Mouse (Mus musculus) lung, adult 2 months (tissue): ENCODE measurements around the gene Man2a1. TPM values are rescaled to one million over a fixed set of nuclear protein-coding genes. Genes with fewer than 3 reads are reported as not detected.

Experiments
- DNase-seq: peaks from one replicate; pipeline ENCODE4 v3.0.0; 2022
- H3K4me1 ChIP-seq: fragments of 200-500 bp; 2 replicates; pipeline ENCODE4 v1.6.1; 2011; ENCODE audit warnings: low read length; ENCODE audit not compliant: control insufficient read depth, insufficient read depth
- H3K4me3 ChIP-seq: fragments of 200-500 bp; replicated peaks from 2 replicates; pipeline ENCODE3; 2011; ENCODE audit warnings: low read depth, mild to moderate bottlenecking, control low read depth, low read length; ENCODE audit errors: extremely low read depth
- CTCF ChIP-seq: fragments of 200-500 bp; IDR thresholded peaks from 2 replicates; pipeline ENCODE4 v1.5.1; 2011; ENCODE audit warnings: mild to moderate bottlenecking, low read length, control low read depth; ENCODE audit not compliant: insufficient read depth
- POLR2A ChIP-seq: fragments of 200-500 bp; IDR thresholded peaks from 2 replicates; pipeline ENCODE4 v1.6.1; 2011; ENCODE audit warnings: low read depth, mild to moderate bottlenecking, control low read depth, low read length, borderline replicate concordance; ENCODE audit errors: extremely low read depth
- WGBS: fragments of 180-500 bp; shearing (Covaris S2); methylation state at CpG from one replicate; pipeline ENCODE4 v1.1.7; 2018; 5-methylcytosine and 5-hydroxymethylcytosine counted together
- polyA plus RNA-seq: library from polyadenylated mRNA; depleted of rRNA; stranded (reverse); fragments of >200 nt; gene quantifications from 2 replicates; pipeline ENCODE4 v1.2.3, GENCODE M21; 2012; rRNA removed

Gene Man2a1
- polyA plus RNA-seq: 15.3 and 16.9 TPM in 2 replicates

DNA sequence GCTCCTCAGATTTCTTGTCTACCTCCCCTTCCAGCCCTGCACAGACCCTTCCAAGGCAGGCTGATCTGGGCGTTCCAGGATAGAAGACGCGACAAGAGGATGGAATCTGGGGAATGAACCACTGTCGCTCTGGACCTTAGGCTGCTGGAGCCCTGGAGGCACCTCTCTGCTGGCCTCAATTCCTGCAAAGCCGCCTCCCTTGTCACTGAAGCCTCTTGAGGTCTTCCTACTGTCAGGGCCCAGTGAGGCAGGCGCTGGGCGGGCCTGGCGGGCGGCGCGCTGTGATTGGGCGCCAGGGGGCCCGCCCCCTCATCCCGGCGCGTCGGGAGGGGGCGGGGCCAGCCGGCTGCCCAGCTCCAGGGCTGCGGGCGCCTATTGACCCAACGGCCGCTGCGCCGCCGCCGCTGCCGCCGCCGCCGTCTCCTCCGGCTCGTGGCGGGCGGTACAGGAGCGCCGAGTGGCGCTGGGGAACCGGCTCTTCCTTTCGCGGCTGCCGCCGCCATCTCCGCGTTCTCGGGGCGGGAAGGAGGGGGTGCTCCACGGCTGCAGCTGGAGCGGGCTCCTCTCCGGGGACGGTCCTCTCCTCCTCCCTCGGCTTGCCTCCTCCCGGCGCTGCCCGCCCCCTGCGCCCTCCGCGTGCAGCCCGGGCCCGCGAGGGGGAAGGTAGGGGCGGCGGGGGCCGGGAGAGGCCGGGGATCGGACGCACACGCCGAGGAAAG lies at the start of gene Man2a1:
Gene Man2a1, plus strand, starts transcription at position 365 of the 719 bp plus-strand sequence.
- H3K4me3 ChIP-seq: peak within 1 kb of the TSS; percentile 70
- H3K4me1 ChIP-seq: peaks cover 14% of the 10 kb centered on the region
- WGBS: under 1% methylated on average over 67 of the region's 69 CpGs
- TF ChIP-seq CTCF: no peak
- peak; percentile 79; the same call in 1 of the 2 replicates for TF ChIP-seq POLR2A
- DNase-seq: peak; percentile 87

GRCm38 (mm10) chr17:64553358-64553757 lies 47.2 kb upstream of the Man2a1 start:
- Histone ChIP-seq H3K4me1 (no peaks in the 10 kb centered on the region), H3K4me3 (no peak overlapping the region)
- WGBS: 84% methylated on average over 10 of the region's 10 CpGs
- no peak for TF ChIP-seq CTCF
- TF ChIP-seq POLR2A: no peak
- DNase-seq: no peak

DNA sequence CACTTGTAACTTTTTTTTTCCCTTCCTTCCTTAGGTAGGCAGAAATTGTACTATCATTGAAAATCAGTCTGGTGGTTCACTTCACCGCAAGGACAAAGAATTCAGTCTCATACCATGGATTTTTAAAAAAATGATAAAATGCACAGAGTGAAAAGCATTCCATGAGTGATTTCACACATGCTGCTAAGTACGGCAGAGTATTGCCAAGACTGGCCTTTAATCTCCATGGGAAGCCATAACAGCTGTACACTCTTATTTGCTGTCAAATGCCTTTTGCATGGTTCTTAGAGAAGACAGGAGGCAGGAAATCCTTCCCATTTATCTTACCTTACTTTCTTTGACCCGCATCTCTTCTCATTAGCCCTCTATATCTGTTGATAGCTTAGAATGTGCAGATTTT lies 45.6 kb upstream of the Man2a1 start:
- DNase-seq: no peak
- 67% methylated on average over 3 of the region's 3 CpGs for WGBS
- no peaks in the 10 kb centered on the region for H3K4me1 ChIP-seq
- no peak overlapping the region for H3K4me3 ChIP-seq
- TF ChIP-seq CTCF (no peak), POLR2A (no peak)

DNA sequence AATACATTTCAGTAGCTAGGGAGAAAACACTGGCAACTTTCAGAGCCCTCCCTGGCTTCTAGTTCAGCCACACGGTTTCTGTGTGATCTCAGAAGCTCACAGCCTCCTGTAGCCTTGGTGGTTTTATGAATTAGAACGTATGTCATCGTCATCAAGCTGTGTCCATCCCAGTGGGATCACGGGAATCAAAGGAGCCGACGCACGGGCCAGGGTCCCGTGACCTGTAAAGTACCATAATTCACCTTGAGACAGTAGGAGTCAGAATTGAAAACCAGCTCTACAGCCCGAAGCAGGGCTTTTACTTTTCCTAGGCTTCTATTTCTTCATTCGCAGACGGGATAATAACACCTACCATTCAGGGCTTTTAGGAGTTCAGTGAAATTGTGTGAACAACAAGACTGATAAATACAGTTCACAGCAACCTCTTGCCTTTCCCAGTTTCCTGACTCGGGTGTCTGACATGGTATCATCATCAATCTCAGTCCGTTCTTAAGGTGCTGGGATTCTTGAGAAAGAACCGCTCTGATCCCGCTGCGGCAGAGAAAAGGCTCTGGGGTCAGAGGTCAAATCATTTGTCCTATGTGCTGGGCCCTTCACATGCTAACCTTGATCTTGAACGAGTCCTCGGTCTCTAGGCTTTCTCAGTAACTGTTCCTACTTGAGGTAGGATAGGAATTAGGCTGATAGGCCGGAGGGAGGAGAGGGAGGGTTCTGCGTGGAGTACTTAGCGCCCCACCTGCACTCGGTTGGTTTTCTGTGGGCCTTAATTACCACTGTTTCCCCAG lies 43.7 kb upstream of the Man2a1 start:
- H3K4me1 ChIP-seq: no peaks in the 10 kb centered on the region
- DNase-seq: no peak
- WGBS: 90% methylated on average over 22 of the region's 22 CpGs
- TF ChIP-seq CTCF (no peak), POLR2A (no peak)
- no peak overlapping the region for H3K4me3 ChIP-seq

- Histone ChIP-seq H3K4me3 (no peak overlapping the region), H3K4me1 (no peaks in the 10 kb centered on the region)
- DNase-seq: no peak
- TF ChIP-seq CTCF: no peak
- TF ChIP-seq POLR2A: no peak
- WGBS: 7% methylated on average over 4 of the region's 4 CpGs
These were observed 41.5 kb upstream of the Man2a1 start for GRCm38 (mm10) chr17:64558994-64559540.

- H3K4me1 ChIP-seq: no peaks in the 10 kb centered on the region
- 63% methylated on average over 6 of the region's 6 CpGs for WGBS
- H3K4me3 ChIP-seq: no peak overlapping the region
- DNase-seq: no peak
- TF ChIP-seq CTCF (no peak), POLR2A (no peak)
These were observed 34.1 kb upstream of the Man2a1 start for GRCm38 (mm10) chr17:64566435-64566834.

GRCm38 (mm10) chr17:64567546-64567945 lies 33.0 kb upstream of the Man2a1 start:
- 88% methylated on average over 3 of the region's 3 CpGs for WGBS
- Histone ChIP-seq H3K4me3 (no peak overlapping the region), H3K4me1 (no peaks in the 10 kb centered on the region)
- DNase-seq: no peak
- TF ChIP-seq POLR2A (no peak), CTCF (no peak)

GRCm38 (mm10) chr17:64573981-64574380 lies 26.6 kb upstream of the Man2a1 start:
- DNase-seq: no peak
- Histone ChIP-seq H3K4me1 (no peaks in the 10 kb centered on the region), H3K4me3 (no peak overlapping the region)
- no peak for TF ChIP-seq CTCF
- TF ChIP-seq POLR2A: no peak
- 96% methylated on average over 9 of the region's 9 CpGs for WGBS

- no peak for TF ChIP-seq CTCF
- TF ChIP-seq POLR2A: no peak
- peak; percentile 33 for DNase-seq
- H3K4me1 ChIP-seq: peaks cover 2% of the 10 kb centered on the region; the same call in 1 of the 2 replicates
- 81% methylated on average over 6 of the region's 6 CpGs for WGBS
- no peak overlapping the region for H3K4me3 ChIP-seq
These were observed 25.3 kb upstream of the Man2a1 start for GRCm38 (mm10) chr17:64575240-64575639.
